Mouse (Mus musculus) heart, adult 2 months (tissue): ENCODE measurements around the gene Cmtm6. TPM values are rescaled to one million over a fixed set of nuclear protein-coding genes. Genes with fewer than 3 reads are reported as not detected.

Source experiments
- DNase-seq, 2 experiments: peaks; one replicate each; pipeline ENCODE4 v3.0.0; 2021
- H3K27ac ChIP-seq: fragments of 200-600 bp; 2 replicates; pipeline ENCODE4 v1.8.1; 2022
- H3K27me3 ChIP-seq: fragments of 200-500 bp; 2 replicates; pipeline ENCODE4 v1.6.1; 2012; ENCODE audit warnings: mild to moderate bottlenecking, low read length, inconsistent platforms, mixed read lengths; ENCODE audit not compliant: control insufficient read depth, insufficient read depth
- H3K36me3 ChIP-seq: fragments of 200-500 bp; 2 replicates; pipeline ENCODE4 v1.6.1; 2012; ENCODE audit warnings: low read length, inconsistent platforms; ENCODE audit not compliant: control insufficient read depth, insufficient read depth
- H3K4me1 ChIP-seq: fragments of 200-500 bp; 2 replicates; pipeline ENCODE4 v1.6.1; 2011; ENCODE audit warnings: low read length; ENCODE audit not compliant: control insufficient read depth, insufficient read depth
- H3K4me3 ChIP-seq: fragments of 200-600 bp; 2 replicates; pipeline ENCODE4 v1.8.1; 2022
- H3K79me2 ChIP-seq: fragments of 200-500 bp; replicated peaks from 2 replicates; pipeline ENCODE4 v1.6.1; 2012; ENCODE audit warnings: mild to moderate bottlenecking, inconsistent platforms, low read length, moderate library complexity, mixed read lengths; ENCODE audit not compliant: control insufficient read depth, insufficient read depth
- H3K9ac ChIP-seq: fragments of 200-500 bp; 2 replicates; pipeline ENCODE4 v1.6.1; 2012; ENCODE audit warnings: low read depth, mild to moderate bottlenecking, control low read depth, inconsistent platforms, low read length, mixed read lengths
- CTCF ChIP-seq: fragments of 200-600 bp; IDR thresholded peaks from 2 replicates; pipeline ENCODE4 v1.8.1; 2022; ENCODE audit warnings: antibody characterized with exemption, mild to moderate bottlenecking, moderate library complexity
- EP300 ChIP-seq: fragments of 200-500 bp; IDR thresholded peaks from 2 replicates; pipeline ENCODE4 v1.6.1; 2011; ENCODE audit warnings: low read depth, low read length, control low read depth; ENCODE audit not compliant: insufficient read depth
- POLR2A ChIP-seq: fragments of 200-500 bp; IDR thresholded peaks from 2 replicates; pipeline ENCODE4 v1.6.1; 2011; ENCODE audit warnings: mild to moderate bottlenecking, low read depth, low read length, control low read depth; ENCODE audit not compliant: insufficient read depth
- WGBS: fragments of 180-500 bp; shearing (Covaris S2); methylation state at CpG from one replicate; pipeline ENCODE4 v1.1.7; 2018; 5-methylcytosine and 5-hydroxymethylcytosine counted together
- intact Hi-C: fragments of 180-260 bp; cut with DNase I; formaldehyde crosslinking; loops from one replicate; pipeline ENCODE4 v1.15.1; 2025
- long read RNA-seq: library from polyadenylated mRNA; stranded (forward); transcript quantifications from one replicate; pipeline ENCODE4 v2.0.0, GENCODE M21; 2021
- polyA plus RNA-seq: library from polyadenylated mRNA; depleted of rRNA; stranded (reverse); fragments of >200 nt; gene quantifications from 2 replicates; pipeline ENCODE4 v1.2.3, GENCODE M21; 2012; rRNA removed
- total RNA-seq, 2 experiments: library from RNA; stranded (reverse); gene quantifications; 2 replicates each; pipeline ENCODE4 v1.2.3; 2021

Gene Cmtm6
- total RNA-seq, result 10 to 100 TPM; 21.0 to 25.8 TPM
- polyA plus RNA-seq, result 17.9 and 38.0 TPM in 2 replicates
- long read RNA-seq, transcript Cmtm6-201 (4 exons, 3,383 nt), result major isoform, 64 of 69 reads
- long read RNA-seq, partial matches to known transcripts, result 2 of 69 reads
- long read RNA-seq, other reads (novel, unspliced or antisense), result 3 of 69 reads

DNA sequence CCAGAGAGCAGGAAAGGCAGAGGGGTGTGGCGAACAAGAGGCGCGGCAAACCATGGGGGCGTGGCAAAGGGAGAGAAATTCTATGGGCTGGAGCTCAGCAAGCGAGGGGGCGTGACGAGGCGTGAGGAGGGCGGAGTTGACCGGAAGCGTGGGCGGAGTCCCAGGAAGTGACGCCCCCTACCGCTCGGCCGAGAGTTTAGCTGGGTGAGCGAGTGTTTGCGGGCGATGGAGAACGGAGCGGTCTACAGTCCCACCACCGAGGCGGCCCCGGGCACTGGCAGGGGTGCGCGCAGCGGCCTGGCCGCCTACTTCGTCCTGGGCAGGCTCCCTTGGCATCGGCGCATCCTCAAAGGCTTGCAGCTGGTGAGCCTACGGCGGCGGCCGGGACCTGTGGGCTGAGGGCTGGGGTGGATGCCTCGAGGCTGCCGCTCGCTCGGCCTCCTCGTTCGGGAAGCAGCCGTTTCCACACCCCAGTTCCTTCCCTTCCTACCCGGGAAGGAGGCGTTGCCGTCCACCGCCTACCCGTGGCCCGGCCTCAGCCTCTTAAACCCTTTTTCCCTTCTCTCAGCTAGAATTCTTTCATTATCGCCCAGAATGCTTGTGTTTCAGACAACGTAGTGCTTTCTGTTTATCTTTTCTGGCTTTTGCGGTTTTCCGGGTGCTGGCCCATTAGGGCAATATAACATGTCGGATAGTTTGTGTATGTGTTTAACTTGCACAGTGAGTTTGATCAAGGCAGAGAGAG, at the start of gene Cmtm6:
TSS of gene Cmtm6 (plus strand) at position 106 of the 745 bp plus-strand sequence.
- intact Hi-C loops, result loop anchor here (1.0 kb wide), 1 partner anchor 43 kb away; the partner anchor contains the start of gene Dync1li1
- under 1% methylated on average over 53 of the region's 53 CpGs for WGBS
- H3K4me3 ChIP-seq, result peak within 1 kb of the TSS; percentile 88
- H3K27me3 ChIP-seq, result no peaks in the 10 kb centered on the region
- peaks cover 10% of the 10 kb centered on the region for H3K4me1 ChIP-seq
- H3K36me3 ChIP-seq, result peaks cover 11% of the 10 kb centered on the region
- peak; percentile 98 to 99 for DNase-seq
- peak within 1 kb of the TSS; percentile 87 for H3K27ac ChIP-seq
- peak within 1 kb of the TSS; percentile 91 for H3K9ac ChIP-seq
- peaks cover 1% of the 10 kb centered on the region; the same call in 1 of the 2 replicates for H3K79me2 ChIP-seq
- TF ChIP-seq EP300, result peak; percentile 78
- peak; percentile 71 for TF ChIP-seq CTCF
- peak; percentile 96 for TF ChIP-seq POLR2A

DNA sequence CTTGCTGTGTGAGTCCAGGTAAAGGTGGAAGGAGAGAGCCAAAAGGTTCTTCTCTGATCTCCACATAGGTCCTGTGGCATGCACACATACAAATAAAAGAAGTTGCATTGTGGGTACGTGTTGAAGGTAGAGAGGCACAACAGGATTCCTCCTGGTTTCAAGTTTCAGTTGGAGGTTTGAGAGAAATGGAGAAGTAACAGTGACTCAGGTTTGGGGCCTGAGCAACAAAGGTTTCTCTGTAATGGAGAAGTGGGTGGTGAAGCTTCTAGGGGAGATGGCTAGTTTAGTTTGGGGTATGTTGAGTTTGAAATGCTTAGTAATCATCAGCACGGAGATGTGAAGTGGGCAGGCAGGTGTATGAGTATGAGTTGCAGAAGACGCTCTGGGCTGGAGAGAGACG, 48.7 kb upstream of the Cmtm6 start:
- TF ChIP-seq CTCF (no peak), EP300 (no peak), POLR2A (no peak)
- H3K79me2 ChIP-seq, result no peaks in the 10 kb centered on the region
- no peak for DNase-seq
- intact Hi-C loops, result no loop called here
- WGBS, result 85% methylated on average over 4 of the region's 4 CpGs
- no peaks in the 10 kb centered on the region for H3K4me1 ChIP-seq
- no peaks in the 10 kb centered on the region for H3K36me3 ChIP-seq
- H3K27me3 ChIP-seq, result no peaks in the 10 kb centered on the region
- H3K27ac ChIP-seq, result no peak overlapping the region
- no peak overlapping the region for H3K9ac ChIP-seq
- H3K4me3 ChIP-seq, result no peak overlapping the region

DNA sequence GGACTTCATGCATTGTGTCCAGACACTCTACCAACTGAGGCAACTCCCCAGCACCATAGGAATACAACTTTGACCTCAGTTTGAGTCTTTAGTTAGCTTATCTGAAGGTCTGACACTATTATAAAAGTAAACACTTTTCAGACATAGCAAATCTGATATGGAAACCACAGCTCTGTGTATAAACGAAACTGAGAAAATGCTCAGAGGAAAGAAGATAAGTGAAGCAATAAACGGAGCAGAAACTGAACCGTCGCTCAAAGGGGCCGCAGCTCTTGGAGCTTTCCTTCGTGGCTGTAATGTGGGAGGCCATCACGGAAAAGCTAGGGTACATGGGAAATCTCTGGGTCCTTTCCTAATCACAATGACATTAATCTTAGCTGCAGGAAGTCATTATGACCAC, 44.7 kb upstream of the Cmtm6 start:
- DNase-seq, result no peak
- TF ChIP-seq CTCF (no peak), POLR2A (no peak), EP300 (no peak)

DNA sequence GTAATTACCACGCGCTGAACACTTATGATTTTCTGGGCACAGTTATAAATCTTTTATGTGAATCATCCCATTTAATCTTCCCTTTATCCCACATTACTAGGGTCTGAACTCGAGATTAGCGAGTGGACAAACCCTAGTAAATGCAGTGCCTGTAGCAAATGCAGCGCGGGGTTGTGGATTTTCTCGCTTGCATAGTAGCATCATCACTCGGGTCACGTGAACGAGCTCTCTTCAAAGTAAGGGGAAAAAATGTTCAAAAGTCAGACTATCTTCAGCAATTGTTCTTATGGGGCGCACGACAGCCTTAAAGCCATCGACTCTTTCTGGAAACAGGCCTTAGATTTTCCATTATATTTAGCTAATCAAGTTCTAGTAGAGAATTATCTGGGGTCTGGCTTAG, 43.3 kb upstream of the Cmtm6 start:
- WGBS, result 64% methylated on average over 13 of the region's 13 CpGs
- Histone ChIP-seq H3K27me3 (no peaks in the 10 kb centered on the region), H3K79me2 (0 out of 2 replicates have a peak, but pooled peaks cover 1% of the 10 kb centered on the region), H3K4me1 (peaks cover 6% of the 10 kb centered on the region), H3K27ac (no peak overlapping the region; the same call in 1 of the 2 replicates), H3K36me3 (peaks cover 4% of the 10 kb centered on the region), H3K4me3 (peak overlapping the region; percentile 99), H3K9ac (no peak overlapping the region)
- no peak for DNase-seq
- TF ChIP-seq CTCF (no peak), EP300 (no peak), POLR2A (no peak)
- intact Hi-C loops, result loop anchor here (1.0 to 2.0 kb wide), 2 partner anchors 44 to 47 kb away; partner anchors contain the start of genes Cmtm6 and Cnot10

More for the DNA sequence above, 44.7 kb upstream of the Cmtm6 start:
- Histone ChIP-seq H3K36me3 (peaks cover 2% of the 10 kb centered on the region), H3K27me3 (no peaks in the 10 kb centered on the region), H3K79me2 (no peaks in the 10 kb centered on the region), H3K9ac (no peak overlapping the region), H3K4me3 (no peak overlapping the region), H3K4me1 (peaks cover 6% of the 10 kb centered on the region), H3K27ac (no peak overlapping the region)
- 78% methylated on average over 7 of the region's 7 CpGs for WGBS
- intact Hi-C loops, result no loop called here

DNA sequence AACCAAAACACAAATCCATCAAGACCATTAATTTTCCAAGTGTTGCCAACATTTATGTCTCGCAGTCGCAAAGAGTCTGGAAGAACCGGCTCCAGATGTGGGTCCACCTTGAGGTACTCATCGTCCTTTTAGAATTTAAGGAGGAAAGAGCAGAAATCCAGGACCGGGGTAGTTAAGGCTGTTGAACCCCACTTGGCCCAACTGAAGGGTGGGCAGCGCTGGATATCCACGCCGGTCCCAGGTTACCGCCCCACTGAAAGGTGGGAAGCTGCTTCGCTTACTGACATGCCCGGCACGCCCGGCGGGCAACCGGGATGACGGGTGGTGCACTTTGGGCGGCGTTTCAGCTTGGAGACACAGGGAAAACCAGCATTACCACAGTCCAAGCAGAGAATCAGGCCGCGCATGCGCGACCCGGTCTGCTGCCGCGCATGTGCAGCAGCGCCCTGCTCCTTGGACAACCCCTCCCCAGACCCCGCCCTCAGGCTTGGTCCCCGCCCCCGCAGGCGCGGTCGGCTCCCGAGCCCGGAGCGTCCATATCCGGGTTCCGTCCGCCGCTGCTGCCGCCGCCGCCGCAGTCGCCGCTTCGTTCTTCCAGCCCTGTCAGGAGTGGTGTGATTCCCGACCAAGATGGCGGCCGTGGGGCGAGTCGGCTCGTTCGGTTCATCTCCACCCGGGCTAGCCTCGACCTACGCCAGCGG, 42.5 kb upstream of the Cmtm6 start, which contains the start of gene Dync1li1:
TSS of gene Dync1li1 (plus strand) at position 539 of the 701 bp plus-strand sequence.
- TF ChIP-seq POLR2A (peak; percentile 94), CTCF (no peak), EP300 (0 out of 2 replicates have a peak, but pooled peaks have one; percentile 72)
- Histone ChIP-seq H3K27me3 (no peaks in the 10 kb centered on the region), H3K36me3 (peaks cover 7% of the 10 kb centered on the region), H3K79me2 (0 out of 2 replicates have a peak, but pooled peaks cover 1% of the 10 kb centered on the region), H3K9ac (peak within 1 kb of the TSS; percentile 96), H3K4me1 (peaks cover 6% of the 10 kb centered on the region), H3K4me3 (peak within 1 kb of the TSS; percentile 99), H3K27ac (peak within 1 kb of the TSS; percentile 95)
- peak; percentile 98 to 99 for DNase-seq
- intact Hi-C loops, result loop anchor here (1.0 to 2.0 kb wide), 2 partner anchors 43 to 48 kb away; partner anchors contain the start of genes Cmtm6 and Cnot10
- WGBS, result under 1% methylated on average over 52 of the region's 57 CpGs
